Mouse (Mus musculus): ENCODE data around the gene Grid1. TPM values are rescaled to one million over a fixed set of nuclear protein-coding genes. Genes with fewer than 3 reads are reported as not detected.

Grid1 gene
- polyA plus RNA-seq, 1 experiment from 2014 or later = not detected

GRCm38 (mm10) chr14:35404249-35404908 is 584.5 kb downstream of the Grid1 start:
- CTCF ChIA-PET = interaction anchor here (1.2 to 1.3 kb wide), 3 partner anchors 9 to 17 kb away, joined by 3 to 5 read pairs (median 3); no protein-coding TSS in a partner anchor
- DNase-seq (ENCODE audit: low read depth, low spot score) (no peak), ATAC-seq (no peak)
- in situ Hi-C loops (cut with MboI; ENCODE audit: low pct_unique_long_range_greater_than_20kb) = no loop called here
- POLR2A ChIA-PET = no interaction called here
- no peaks in the 10 kb centered on the region for H3K27me3 ChIP-seq
- TF ChIP-seq CTCF (IDR thresholded peaks at IDR 0.05) = no peak

- in situ Hi-C loops (cut with MboI; ENCODE audit: low pct_unique_long_range_greater_than_20kb) = no loop called here
- POLR2A ChIA-PET = no interaction called here
- DNase-seq (ENCODE audit: low read depth, low spot score) (no peak), ATAC-seq (no peak)
- CTCF ChIA-PET = interaction anchor here (1.9 kb wide), 1 partner anchor 11 kb away, joined by 7 read pairs; no protein-coding TSS in a partner anchor
- TF ChIP-seq CTCF (IDR thresholded peaks at IDR 0.05) = no peak
- no peaks in the 10 kb centered on the region for H3K27me3 ChIP-seq
Observed at GRCm38 (mm10) chr14:35430259-35430658, 610.4 kb downstream of the Grid1 start.

DNA sequence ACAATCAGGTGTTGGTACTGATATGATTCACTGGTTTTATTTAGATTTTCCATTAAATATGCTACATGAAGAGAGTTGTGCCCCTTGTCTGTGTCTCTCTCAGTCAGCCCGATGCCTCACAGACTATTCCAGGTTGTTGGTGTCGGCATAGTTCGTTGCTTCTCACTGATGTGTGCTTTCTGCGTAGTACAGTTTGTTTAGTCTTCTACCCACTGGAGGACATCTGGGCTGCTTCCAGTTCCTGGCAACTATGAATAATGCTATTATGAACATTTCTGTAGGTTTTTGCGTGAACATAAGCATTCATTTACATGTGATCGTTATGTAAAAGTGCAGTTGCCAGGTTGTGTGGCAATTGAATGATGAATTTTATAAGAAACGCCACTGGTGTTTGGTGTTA is 633.8 kb downstream of the Grid1 start:
- in situ Hi-C loops (cut with MboI; ENCODE audit: low pct_unique_long_range_greater_than_20kb) = no loop called here
- DNase-seq (ENCODE audit: low read depth, low spot score) (no peak), ATAC-seq (no peak)
- no peak for TF ChIP-seq CTCF (IDR thresholded peaks at IDR 0.05)
- H3K27me3 ChIP-seq = no peaks in the 10 kb centered on the region
- CTCF ChIA-PET = no interaction called here
- POLR2A ChIA-PET = no interaction called here

DNA sequence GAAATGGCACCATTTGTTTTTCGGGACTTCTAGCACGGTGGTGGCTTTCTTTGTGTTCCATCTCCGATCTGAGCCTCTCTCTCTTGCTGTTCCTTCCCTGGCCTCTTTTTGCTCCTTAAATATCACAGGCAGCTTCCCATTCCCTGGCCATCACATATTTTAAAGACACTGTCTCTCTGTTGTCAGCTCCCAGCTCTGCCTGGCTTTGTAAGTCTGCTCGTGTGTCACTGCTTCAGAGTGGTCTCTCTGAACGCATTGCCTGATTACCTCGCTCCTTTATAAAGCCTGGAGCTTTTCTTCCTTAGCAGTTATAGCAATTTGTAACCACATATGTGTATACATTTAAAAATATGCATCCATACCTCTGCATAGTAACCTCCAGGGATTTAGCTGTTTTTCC is 648.3 kb downstream of the Grid1 start:
- in situ Hi-C loops (cut with MboI; ENCODE audit: low pct_unique_long_range_greater_than_20kb) = no loop called here
- peaks cover 8% of the 10 kb centered on the region for H3K27me3 ChIP-seq
- TF ChIP-seq CTCF (IDR thresholded peaks at IDR 0.05) = no peak
- CTCF ChIA-PET = no interaction called here
- POLR2A ChIA-PET = no interaction called here
- no peak for DNase-seq (ENCODE audit: low read depth, low spot score)
- no peak for ATAC-seq

DNA sequence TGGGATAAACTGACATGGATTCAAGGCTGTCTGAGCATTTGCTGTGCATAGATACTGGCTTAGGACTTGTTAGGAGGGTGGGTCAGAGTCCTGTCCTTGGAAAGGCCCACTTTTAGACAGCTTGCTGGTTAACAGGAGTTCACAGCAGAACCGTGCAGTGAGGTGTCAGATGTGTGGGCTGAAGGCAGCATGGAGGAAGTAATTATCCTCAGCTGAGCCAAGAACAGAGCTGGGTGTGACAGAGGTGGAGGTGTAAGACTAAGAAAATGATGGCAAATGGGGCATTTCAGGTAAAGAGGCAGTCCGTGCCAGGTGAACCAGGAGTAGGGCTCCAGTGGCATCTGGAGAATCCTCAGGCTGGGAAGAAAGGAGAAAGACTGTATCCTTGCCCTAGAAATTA is 666.1 kb downstream of the Grid1 start:
- no peak for ATAC-seq
- ChIA-PET CTCF (no interaction called here), POLR2A (no interaction called here)
- TF ChIP-seq CTCF (IDR thresholded peaks at IDR 0.05) = no peak
- no peak for DNase-seq (ENCODE audit: low read depth, low spot score)
- in situ Hi-C loops (cut with MboI; ENCODE audit: low pct_unique_long_range_greater_than_20kb) = no loop called here
- H3K27me3 ChIP-seq = no peaks in the 10 kb centered on the region

DNA sequence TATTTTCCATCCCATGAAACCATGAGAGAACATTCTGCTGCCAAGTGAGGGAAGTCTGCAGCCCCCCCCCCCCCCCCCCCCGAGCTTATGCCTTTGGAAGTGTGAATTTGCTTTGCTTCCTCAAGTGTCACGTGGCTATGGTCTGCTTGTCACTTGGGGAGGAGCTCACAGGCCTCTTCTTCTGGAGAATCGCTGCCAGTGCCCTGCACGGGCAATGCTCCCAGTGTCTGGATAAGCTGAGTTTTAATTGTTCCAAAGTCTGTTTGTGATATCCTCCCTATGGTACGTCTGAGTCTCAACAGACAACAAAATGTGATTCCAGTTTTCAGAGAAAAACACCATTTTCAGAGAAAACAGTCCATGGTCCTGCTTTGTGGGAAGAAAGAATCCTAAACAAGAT is 682.4 kb downstream of the Grid1 start:
- no peaks in the 10 kb centered on the region for H3K27me3 ChIP-seq
- ChIA-PET POLR2A (no interaction called here), CTCF (no interaction called here)
- TF ChIP-seq CTCF (IDR thresholded peaks at IDR 0.05) = no peak
- in situ Hi-C loops (cut with MboI; ENCODE audit: low pct_unique_long_range_greater_than_20kb) = no loop called here
- DNase-seq (ENCODE audit: low read depth, low spot score) (no peak), ATAC-seq (no peak)

DNA sequence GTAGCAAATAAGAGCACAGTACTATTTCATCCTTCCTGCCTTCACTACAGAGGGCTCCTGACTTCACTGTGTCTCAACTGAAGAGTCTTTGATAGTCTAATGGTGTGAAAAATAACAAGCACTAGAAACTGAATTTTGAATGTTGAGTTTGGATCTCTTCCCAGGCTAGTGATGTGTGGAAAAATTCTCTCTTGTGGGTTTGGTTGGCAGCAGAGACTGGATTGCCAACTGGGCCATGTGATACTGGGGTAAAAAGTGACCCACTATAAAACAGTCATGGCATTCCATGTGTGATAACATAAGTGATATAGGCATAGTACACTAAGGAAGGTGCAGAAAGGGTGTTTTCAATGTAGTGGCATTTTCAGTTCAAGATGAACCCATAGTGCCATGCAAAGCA is 699.5 kb downstream of the Grid1 start:
- TF ChIP-seq CTCF (IDR thresholded peaks at IDR 0.05) = no peak
- ChIA-PET CTCF (no interaction called here), POLR2A (no interaction called here)
- ATAC-seq (no peak), DNase-seq (ENCODE audit: low read depth, low spot score) (no peak)
- in situ Hi-C loops (cut with MboI; ENCODE audit: low pct_unique_long_range_greater_than_20kb) = no loop called here
- no peaks in the 10 kb centered on the region for H3K27me3 ChIP-seq

GRCm38 (mm10) chr14:35538835-35539234 is 718.9 kb downstream of the Grid1 start:
- in situ Hi-C loops (cut with MboI; ENCODE audit: low pct_unique_long_range_greater_than_20kb) = no loop called here
- CTCF ChIA-PET = no interaction called here
- ATAC-seq = no peak

DNA sequence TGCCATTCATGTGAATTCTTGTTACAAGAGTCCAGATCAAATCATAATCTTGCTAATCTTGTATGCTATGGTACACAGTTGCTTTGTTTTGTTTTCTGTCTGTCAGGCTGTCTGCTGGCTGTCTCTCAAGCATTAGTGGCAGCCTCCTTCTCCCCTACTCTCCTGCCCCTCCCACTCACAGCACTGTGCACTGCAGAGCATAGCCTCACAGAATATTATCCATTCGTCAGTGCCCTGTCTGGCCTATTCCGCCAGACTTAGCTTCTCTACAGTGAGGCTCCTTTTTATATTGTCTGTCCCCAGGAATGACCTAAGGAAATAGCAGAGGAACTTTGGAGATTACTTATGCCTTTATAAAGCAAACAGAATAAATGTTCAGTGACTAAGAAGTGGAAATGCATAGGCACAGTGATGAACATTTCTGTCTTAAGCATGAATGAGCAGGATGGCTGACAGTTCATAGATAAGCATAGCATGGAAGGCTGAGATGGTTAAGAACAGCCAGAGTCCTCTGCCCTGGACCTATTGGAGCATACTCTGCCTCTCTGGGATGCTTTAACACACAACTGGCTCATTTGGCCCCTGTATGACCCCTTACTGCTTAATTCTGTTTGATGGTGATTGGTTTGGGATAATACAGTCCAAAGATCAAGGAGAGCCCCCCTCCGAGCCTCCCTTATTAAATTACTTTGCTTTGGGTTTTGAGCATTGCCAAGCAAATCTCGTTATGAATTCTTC is 721.5 kb downstream of the Grid1 start:
- ATAC-seq = no peak
- no peak for TF ChIP-seq CTCF (IDR thresholded peaks at IDR 0.05)
- ChIA-PET POLR2A (no interaction called here), CTCF (no interaction called here)
- in situ Hi-C loops (cut with MboI; ENCODE audit: low pct_unique_long_range_greater_than_20kb) = no loop called here
- DNase-seq (ENCODE audit: low read depth, low spot score) = no peak
- H3K27me3 ChIP-seq = no peaks in the 10 kb centered on the region

More at GRCm38 (mm10) chr14:35538835-35539234, 718.9 kb downstream of the Grid1 start:
- H3K27me3 ChIP-seq = no peaks in the 10 kb centered on the region
- DNase-seq (ENCODE audit: low read depth, low spot score) = no peak
- POLR2A ChIA-PET = no interaction called here
- no peak for TF ChIP-seq CTCF (IDR thresholded peaks at IDR 0.05)

DNA sequence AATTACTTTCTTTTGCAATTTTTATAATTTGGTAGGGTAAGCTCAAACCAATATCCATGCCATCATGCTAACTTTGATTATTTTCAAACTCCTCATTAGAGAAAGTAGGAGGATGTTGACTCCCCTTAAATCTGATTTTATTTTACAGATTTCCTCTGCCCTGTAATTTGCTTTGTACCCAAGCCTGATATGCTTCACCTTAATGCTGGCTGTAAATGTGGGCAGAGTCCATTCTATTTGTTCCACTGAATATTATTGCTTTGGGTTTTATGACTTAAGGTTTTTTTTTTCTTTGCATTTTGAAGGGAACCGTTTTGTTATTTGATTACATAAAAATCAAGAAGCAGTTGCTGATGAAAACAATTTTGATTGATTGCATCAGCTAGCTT is 722.1 kb downstream of the Grid1 start:
- TF ChIP-seq CTCF (IDR thresholded peaks at IDR 0.05) = no peak
- ATAC-seq = no peak
- no peaks in the 10 kb centered on the region for H3K27me3 ChIP-seq
- CTCF ChIA-PET = no interaction called here
- no peak for DNase-seq (ENCODE audit: low read depth, low spot score)
- in situ Hi-C loops (cut with MboI; ENCODE audit: low pct_unique_long_range_greater_than_20kb) = no loop called here
- POLR2A ChIA-PET = interaction anchor here (0.6 kb wide), 1 partner anchor 1830 kb away, joined by 4 read pairs; no protein-coding TSS in a partner anchor

- ATAC-seq = no peak
- no peak for DNase-seq (ENCODE audit: low read depth, low spot score)
- CTCF ChIA-PET = no interaction called here
- no peak for TF ChIP-seq CTCF (IDR thresholded peaks at IDR 0.05)
- POLR2A ChIA-PET = no interaction called here
- in situ Hi-C loops (cut with MboI; ENCODE audit: low pct_unique_long_range_greater_than_20kb) = no loop called here
- H3K27me3 ChIP-seq = no peaks in the 10 kb centered on the region
Observed at GRCm38 (mm10) chr14:35554288-35554687, 734.4 kb downstream of the Grid1 start.

Data from Patski (cell line).